Comparison of ENCODE assay signal across 24 mouse cellular contexts in the genomic region with DNA sequence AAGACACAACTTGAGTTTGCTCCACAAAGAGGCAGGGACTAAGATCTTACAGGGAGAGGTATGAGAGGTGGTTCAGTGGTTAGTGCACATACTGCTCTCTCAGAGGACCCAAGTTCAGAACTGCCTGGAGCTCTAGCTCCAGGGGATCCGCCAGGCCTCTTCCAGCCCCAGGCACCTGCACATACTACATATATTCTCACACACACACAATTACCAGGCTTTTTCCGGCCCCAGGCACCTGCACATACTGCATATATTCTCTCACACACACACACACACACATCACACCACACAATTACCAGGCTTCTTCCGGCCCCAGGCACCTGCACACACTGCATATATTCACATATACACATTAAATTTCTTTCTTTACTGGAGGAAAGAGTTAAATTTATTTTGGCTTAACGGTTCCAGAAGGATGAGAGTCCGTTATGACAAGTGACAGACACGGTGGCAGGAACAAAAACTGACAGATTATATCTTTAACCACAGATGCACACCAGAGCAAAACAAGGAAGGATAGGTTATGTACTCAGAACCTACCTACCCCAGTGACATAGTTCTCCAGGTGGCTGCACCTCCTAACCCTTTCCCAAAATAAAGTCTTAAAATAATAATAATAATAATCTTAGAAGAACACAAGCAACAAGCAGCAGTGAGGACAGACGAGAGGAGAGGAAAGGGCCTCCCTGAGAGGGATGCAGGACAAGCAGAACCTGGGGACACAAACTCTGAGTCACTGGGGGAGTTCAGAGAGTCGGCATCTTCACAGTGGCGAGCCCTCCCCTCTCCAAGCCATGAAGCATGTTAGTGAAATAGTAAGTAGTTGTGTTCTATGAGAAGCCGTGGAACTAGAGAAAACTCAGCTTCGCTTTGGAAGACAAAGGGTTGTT. TPM values are rescaled to one million over a fixed set of nuclear protein-coding genes. Genes with fewer than 3 reads are reported as not detected.
DNase-seq lines count a peak whose midpoint lies in the region; TF ChIP-seq lines count a peak whose summit lies in the region.
"Had no signal": no experiment of that assay in that cellular context is flagged by ENCODE, and none has a peak within 500 bp of the region (broad histone marks: within the 10 kb centered on the region; RNA-seq: fewer than 3 reads in every experiment).

No protein-coding gene starts in this region.

- no peaks in the 10 kb centered on the region for H3K79me2 ChIP-seq in CH12.LX (replicated peaks; ENCODE audit: control insufficient read depth, extremely low read depth, insufficient read depth, poor library complexity, severe bottlenecking)

- H3K36me3 ChIP-seq in CH12.LX (replicated peaks in 1 of 2; ENCODE audit: control insufficient read depth in 1 of 2, insufficient read depth in 1 of 2, low read length in 1 of 2): peaks cover 12 to 80% of the 10 kb centered on the region in 2 experiments

- TF ChIP-seq CTCF in layer of hippocampus, adult 2 months (conservative IDR thresholded peaks at IDR 0.05): no peak
- TF ChIP-seq CTCF in CH12.LX (conservative IDR thresholded peaks at IDR 0.05 in 1 of 2, IDR thresholded peaks at IDR 0.05 in 1 of 2; ENCODE audit: low read depth in 2 of 2, low read length in 2 of 2): no peak

- no peak overlapping the region for H3K9ac ChIP-seq in CH12.LX (ENCODE audit: insufficient read depth, low read depth)
- H3K9ac ChIP-seq: embryonic facial prominence, embryonic 12.5 days; forebrain, embryonic 12.5 days; heart, embryonic 12.5 days; hindbrain, embryonic 13.5 days; lung, embryonic 15.5 days; neural tube, embryonic 15.5 days; stomach, embryonic 15.5 days had no signal

- no peak for TF ChIP-seq EP300 in CH12.LX (IDR thresholded peaks at IDR 0.05; ENCODE audit: low read length)

- peak overlapping the region; percentile 91 for H3K27ac ChIP-seq in layer of hippocampus, adult 2 months
- H3K27ac ChIP-seq in CH12.LX (ENCODE audit: insufficient read depth, low read depth): no peak overlapping the region
- H3K27ac ChIP-seq: embryonic facial prominence, embryonic 12.5 days; forebrain, embryonic 12.5 days; hindbrain, embryonic 13.5 days; kidney, postnatal 0 days; limb, embryonic 10.5 days; lung, embryonic 15.5 days; neural tube, embryonic 15.5 days; stomach, embryonic 15.5 days had no signal

- no peak overlapping the region for H3K4me2 ChIP-seq in CH12.LX (ENCODE audit: insufficient read depth, low read depth, poor library complexity, severe bottlenecking)
- H3K4me2 ChIP-seq: embryonic facial prominence, embryonic 12.5 days; forebrain, embryonic 12.5 days; heart, embryonic 12.5 days; hindbrain, embryonic 13.5 days; lung, embryonic 15.5 days; neural tube, embryonic 15.5 days; stomach, embryonic 15.5 days had no signal

- in situ Hi-C loops in CH12.LX (cut with MboI; ENCODE audit: low pct_ligation_motif_present, low pct_unique_long_range_greater_than_20kb, low sequenced_read_pairs): no loop called here

- no peak for DNase-seq in layer of hippocampus, adult 2 months (ENCODE audit: low spot score in 2 of 2)
- no peak for DNase-seq in layer of hippocampus, postnatal 25 days (ENCODE audit: extremely low spot score in 1 of 2, low spot score in 1 of 2)
- DNase-seq in CH12.LX (ENCODE audit: extremely low read depth): no peak
- peak; percentile 26 for DNase-seq in naive thymus-derived CD4-positive, alpha-beta T cell, adult 2 months (ENCODE audit: low read depth)
- peak; percentile 76 for DNase-seq in thymus, postnatal 25 days
- no peak for DNase-seq in urinary bladder, adult 18-20 months (ENCODE audit: low spot score in 2 of 2)
- DNase-seq in testis, postnatal 10 days (ENCODE audit: low spot score): no peak
- DNase-seq: adrenal gland, postnatal 10 days; cerebellum, adult 2 months; cerebellum, postnatal 25 days; heart, adult 11 months; heart, postnatal 36 days; kidney, adult 18-20 months; lung, postnatal 36 days had no signal

- dilution Hi-C loops in CH12.LX (cut with MboI; ENCODE audit: extremely low pct_ligation_motif_present, extremely low pct_unique_long_range_greater_than_20kb, low sequenced_read_pairs): no loop called here

- TF ChIP-seq POLR2A in CH12.LX (IDR thresholded peaks at IDR 0.05; ENCODE audit: low read depth, low read length): no peak

- H3K4me3 ChIP-seq in layer of hippocampus, adult 2 months: no peak overlapping the region
- H3K4me3 ChIP-seq in CH12.LX (replicated peaks in 1 of 3; ENCODE audit: low read depth in 2 of 3, low read length in 2 of 3, poor library complexity in 1 of 3): no peak overlapping the region
- H3K4me3 ChIP-seq: embryonic facial prominence, embryonic 12.5 days; erythroblast, embryonic 14.5 days; forebrain, embryonic 12.5 days; heart, embryonic 12.5 days; hindbrain, embryonic 13.5 days; limb, embryonic 10.5 days; lung, embryonic 15.5 days; neural tube, embryonic 15.5 days; stomach, embryonic 15.5 days had no signal

- no peaks in the 10 kb centered on the region for H3K9me3 ChIP-seq in CH12.LX (replicated peaks; ENCODE audit: low read length)
- H3K9me3 ChIP-seq: embryonic facial prominence, embryonic 12.5 days; forebrain, embryonic 12.5 days; heart, embryonic 12.5 days; hindbrain, embryonic 13.5 days; limb, embryonic 10.5 days; lung, embryonic 15.5 days; neural tube, embryonic 15.5 days; stomach, embryonic 15.5 days had no signal

- H3K4me1 ChIP-seq in CH12.LX (ENCODE audit: control insufficient read depth in 1 of 2, insufficient read depth in 2 of 2): no peaks in the 10 kb centered on the region
- H3K4me1 ChIP-seq: embryonic facial prominence, embryonic 12.5 days; limb, embryonic 10.5 days; lung, embryonic 15.5 days; stomach, embryonic 15.5 days had no signal

- TF ChIP-seq RAD21 in CH12.LX (IDR thresholded peaks at IDR 0.05; ENCODE audit: low read depth, low read length): no peak

- H3K27me3 ChIP-seq in CH12.LX (replicated peaks): no peaks in the 10 kb centered on the region
- H3K27me3 ChIP-seq: embryonic facial prominence, embryonic 12.5 days; forebrain, embryonic 12.5 days; heart, embryonic 12.5 days; hindbrain, embryonic 13.5 days; lung, embryonic 15.5 days; neural tube, embryonic 15.5 days; stomach, embryonic 15.5 days had no signal

TF ChIP-seq in CH12.LX, 34 proteins besides CTCF, POLR2A, EP300 and RAD21:
- TF ChIP-seq POLR2AphosphoS2 (IDR thresholded peaks at IDR 0.05; ENCODE audit: low read depth, low read length) (0 out of 2 replicates have a peak, but pooled peaks have one; percentile 48), MAX (IDR thresholded peaks at IDR 0.05; ENCODE audit: low read length) (no peak)

RNA-seq across cellular contexts. Expression of gene Aqp11, which starts 14.2 kb away (rescaled TPM):
- 10 to 100 TPM; 37.7 to 38.9 TPM for total RNA-seq in layer of hippocampus, adult 2 months (2021)
- 10 to 100 TPM; 39.7 to 43.8 TPM for total RNA-seq in layer of hippocampus, postnatal 25 days (2021)
- 0.42 and 0.89 TPM in 2 replicates for total RNA-seq in CH12.LX (2012; rRNA removed)
- total RNA-seq in CH12.LX (2014; rRNA removed): 0.28 and 0.46 TPM in 2 replicates
- polyA plus RNA-seq in CH12.LX (2012; ENCODE audit: insufficient read length, low read depth): 1.0 and 2.0 TPM in 2 replicates

RNA-seq across cellular contexts. Expression of gene Clns1a, which starts 27.5 kb away (rescaled TPM):
- 10 to 100 TPM; 91.0 to 94.3 TPM for total RNA-seq in layer of hippocampus, adult 2 months (2021)
- 10 to 100 TPM; 80.3 to 91.2 TPM for total RNA-seq in layer of hippocampus, postnatal 25 days (2021)
- 140 and 172 TPM in 2 replicates for total RNA-seq in CH12.LX (2012; rRNA removed)
- total RNA-seq in CH12.LX (2014; rRNA removed): 305 and 306 TPM in 2 replicates
- polyA plus RNA-seq in CH12.LX (2012; ENCODE audit: insufficient read length, low read depth): 240 and 284 TPM in 2 replicates

Comparison
In these comparisons a context has a peak if more than half of its experiments do, and no peak if none do; other contexts are left out.
1. DNase-seq: peak in naive thymus-derived CD4-positive, alpha-beta T cell, adult 2 months (single experiment) and thymus, postnatal 25 days (single experiment); none in layer of hippocampus, adult 2 months (0 of 2), layer of hippocampus, postnatal 25 days (0 of 2), CH12.LX (single experiment), urinary bladder, adult 18-20 months (0 of 2) and testis, postnatal 10 days (single experiment).
2. RNA of gene Aqp11, which starts 14.2 kb away (total RNA-seq): 39.7 to 43.8 TPM in layer of hippocampus, postnatal 25 days and 37.7 to 38.9 TPM in layer of hippocampus, adult 2 months; 0.28 to 0.89 TPM in CH12.LX; every median in the first group is over 10 times any median in the second.